Mouse (Mus musculus): ENCODE data around the gene Tmem167b.
"Not testable (repeated sequence)": the region's sequence is repeated elsewhere in the genome, so short reads cannot be mapped to it uniquely, and the experiment has no call there.

Tmem167b gene

DNA sequence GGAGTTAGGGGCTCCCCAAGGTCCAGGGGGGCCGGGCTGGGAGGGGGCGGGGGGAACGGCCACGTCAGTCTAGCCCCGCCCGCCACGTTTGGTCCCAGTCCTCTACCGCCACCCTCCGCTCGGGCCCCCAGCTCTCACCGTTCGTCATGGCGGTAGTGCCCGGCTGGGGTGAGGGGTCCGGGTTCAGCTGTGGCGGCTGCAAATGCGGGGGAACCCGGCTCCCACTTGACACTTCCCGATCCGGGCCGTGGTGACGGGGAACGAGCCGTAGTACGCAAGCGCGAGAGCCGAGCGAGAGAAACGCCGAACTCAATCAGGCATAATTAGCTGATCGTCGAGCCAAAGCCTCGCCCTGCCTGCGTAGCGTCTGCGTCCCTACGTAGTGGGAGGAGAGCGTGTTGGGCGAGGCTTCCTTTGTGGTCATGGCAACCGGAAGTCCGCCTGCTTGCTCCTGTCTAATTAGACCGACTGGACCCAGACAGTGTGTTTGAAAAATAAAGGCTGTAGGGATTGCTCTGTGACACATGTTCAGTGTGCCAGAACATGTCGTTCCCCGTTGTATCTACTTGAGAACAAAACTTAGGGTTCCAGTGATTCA lies at the start of gene Tmem167b:
Gene Tmem167b, minus strand, starts transcription at position 334 of the 598 bp plus-strand sequence.
- DNase-seq (ENCODE audit: low spot score) = peak; percentile 93

GRCm38 (mm10) chr3:108608906-108609305 lies 46.6 kb upstream of the Tmem167b start:
- DNase-seq (ENCODE audit: low spot score) = no peak

GRCm38 (mm10) chr3:108591530-108592522 lies 29.6 kb upstream of the Tmem167b start:
- DNase-seq (ENCODE audit: low spot score) = no peak

DNA sequence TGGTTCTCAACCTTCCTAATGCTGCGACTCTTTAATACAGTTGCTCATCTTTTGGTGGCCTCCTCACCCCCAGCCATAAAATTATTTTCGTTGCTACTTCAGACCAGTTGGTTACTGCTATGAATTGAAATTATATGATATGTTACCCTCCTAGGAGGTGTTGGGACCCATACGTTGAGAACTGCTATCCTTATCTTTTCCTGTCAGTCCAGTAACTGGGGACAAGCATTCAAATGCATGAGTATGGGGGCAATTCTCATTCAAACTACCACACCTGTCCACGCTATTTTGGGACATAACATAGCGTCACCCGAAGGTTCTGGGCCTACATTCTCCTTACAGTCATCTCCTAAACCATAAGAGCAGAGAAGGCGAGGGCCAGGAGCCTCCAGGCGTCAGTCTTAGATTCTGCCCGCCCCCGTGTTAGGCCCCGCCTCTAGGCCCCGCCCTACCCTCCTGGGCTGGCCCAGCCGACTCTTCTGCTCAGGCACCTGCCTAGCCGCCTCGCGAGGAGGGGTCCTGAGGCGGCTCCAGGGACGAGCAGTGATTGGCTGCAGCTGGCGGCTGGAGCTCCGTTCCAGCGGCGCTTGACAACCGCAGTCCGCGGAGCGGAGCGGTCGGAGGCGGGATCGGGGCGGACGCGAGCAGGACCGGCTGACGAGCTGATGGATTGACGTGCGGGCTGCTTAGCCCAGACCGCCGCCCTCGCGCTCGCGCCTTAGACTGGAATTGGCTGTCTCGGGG lies 28.7 kb upstream of the Tmem167b start, which contains the start of gene Wdr47:
Gene Wdr47, plus strand, starts transcription at position 494 of the 744 bp plus-strand sequence.
- DNase-seq (ENCODE audit: low spot score) = peak; percentile 97

- no peak for DNase-seq (ENCODE audit: low spot score)
Observed at GRCm38 (mm10) chr3:108588446-108588845, 26.2 kb upstream of the Tmem167b start.

DNA sequence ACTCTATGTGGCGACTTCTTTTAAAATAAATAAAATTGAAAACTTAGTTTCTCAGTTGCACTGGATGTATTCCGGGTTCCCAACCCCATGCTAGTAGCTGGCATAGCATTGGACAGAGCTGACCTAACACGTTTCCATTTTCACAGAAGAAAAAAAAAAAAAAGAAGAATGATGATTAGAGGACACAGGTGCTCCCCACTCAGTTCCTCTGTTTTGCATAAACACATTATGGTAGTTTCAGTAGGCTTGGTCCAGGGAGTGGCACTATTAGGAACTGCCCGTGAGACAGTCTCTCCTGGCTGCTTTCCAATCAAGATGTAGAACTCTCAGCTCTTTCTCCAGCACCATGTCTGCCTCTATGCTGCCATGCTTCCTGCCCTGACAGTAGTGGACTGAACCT lies 22.3 kb upstream of the Tmem167b start:
- DNase-seq (ENCODE audit: low spot score) = no peak

DNA sequence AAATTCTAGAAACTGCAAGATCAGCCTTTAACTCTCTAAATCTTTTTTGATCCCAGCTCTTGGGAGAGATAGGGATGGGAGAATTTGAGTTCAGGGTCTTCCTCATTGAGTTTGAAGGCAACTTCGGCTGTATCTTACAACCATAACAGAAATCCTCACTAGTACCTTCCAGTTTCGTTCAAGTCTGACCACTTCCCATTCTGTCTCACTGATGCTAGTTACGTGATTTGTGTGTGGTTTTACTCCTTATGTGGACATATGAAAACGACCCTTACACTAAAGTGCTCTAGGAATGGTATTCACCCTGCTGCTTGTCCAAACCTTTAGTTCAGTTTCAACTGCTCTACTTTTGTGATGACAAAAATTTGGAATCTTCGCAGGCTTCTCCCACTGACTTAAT lies 11.8 kb upstream of the Tmem167b start:
- no peak for DNase-seq (ENCODE audit: low spot score)

- DNase-seq (ENCODE audit: low spot score) = no peak
Observed at GRCm38 (mm10) chr3:108572309-108573010, 10.2 kb upstream of the Tmem167b start.

- DNase-seq (ENCODE audit: low spot score) = peak; percentile 95
Observed at GRCm38 (mm10) chr3:108571443-108572294, 9.4 kb upstream of the Tmem167b start, which contains the start of gene Taf13. Gene Taf13, plus strand, starts transcription at chr3:108571698.

DNA sequence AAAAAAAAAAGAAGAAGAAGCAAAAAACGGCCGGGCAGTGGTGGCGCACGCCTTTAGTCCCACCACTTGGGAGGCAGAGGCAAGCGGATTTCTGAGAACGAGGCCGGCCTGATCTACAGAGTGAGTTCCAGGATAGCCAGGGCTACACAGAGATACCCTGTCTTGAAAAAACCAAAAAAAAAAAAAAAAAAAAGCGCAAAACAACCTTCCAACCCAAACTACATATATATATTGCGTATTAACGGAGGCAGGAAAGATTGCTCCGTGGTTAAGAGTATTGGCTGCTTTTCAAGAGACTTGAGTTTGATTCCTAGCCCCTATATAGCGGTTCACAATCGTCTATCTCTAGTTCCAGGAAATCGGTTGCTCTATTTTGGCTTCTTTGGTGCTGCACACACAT lies 8.5 kb upstream of the Tmem167b start:
- no peak for DNase-seq (ENCODE audit: low spot score)

DNA sequence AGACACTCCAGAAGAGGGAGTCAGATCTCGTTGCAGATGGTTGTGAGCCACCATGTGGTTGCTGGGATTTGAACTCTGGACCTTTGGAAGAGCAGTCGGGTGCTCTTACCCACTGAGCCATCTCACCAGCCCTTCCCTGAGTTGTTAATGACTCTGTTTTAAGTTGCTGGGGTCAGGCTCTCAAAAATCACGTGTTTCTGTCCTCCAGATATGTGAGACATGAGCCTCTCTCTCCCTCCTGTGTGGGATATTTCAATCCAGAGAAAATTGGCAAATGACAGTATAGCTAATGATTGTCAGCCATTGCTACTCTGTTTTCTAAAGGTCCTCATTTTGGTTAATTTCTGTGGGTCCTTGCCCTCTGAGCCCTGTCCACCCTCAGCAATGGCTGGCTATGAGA lies 7.4 kb upstream of the Tmem167b start:
- DNase-seq (ENCODE audit: low spot score) = not testable (repeated sequence)

DNA sequence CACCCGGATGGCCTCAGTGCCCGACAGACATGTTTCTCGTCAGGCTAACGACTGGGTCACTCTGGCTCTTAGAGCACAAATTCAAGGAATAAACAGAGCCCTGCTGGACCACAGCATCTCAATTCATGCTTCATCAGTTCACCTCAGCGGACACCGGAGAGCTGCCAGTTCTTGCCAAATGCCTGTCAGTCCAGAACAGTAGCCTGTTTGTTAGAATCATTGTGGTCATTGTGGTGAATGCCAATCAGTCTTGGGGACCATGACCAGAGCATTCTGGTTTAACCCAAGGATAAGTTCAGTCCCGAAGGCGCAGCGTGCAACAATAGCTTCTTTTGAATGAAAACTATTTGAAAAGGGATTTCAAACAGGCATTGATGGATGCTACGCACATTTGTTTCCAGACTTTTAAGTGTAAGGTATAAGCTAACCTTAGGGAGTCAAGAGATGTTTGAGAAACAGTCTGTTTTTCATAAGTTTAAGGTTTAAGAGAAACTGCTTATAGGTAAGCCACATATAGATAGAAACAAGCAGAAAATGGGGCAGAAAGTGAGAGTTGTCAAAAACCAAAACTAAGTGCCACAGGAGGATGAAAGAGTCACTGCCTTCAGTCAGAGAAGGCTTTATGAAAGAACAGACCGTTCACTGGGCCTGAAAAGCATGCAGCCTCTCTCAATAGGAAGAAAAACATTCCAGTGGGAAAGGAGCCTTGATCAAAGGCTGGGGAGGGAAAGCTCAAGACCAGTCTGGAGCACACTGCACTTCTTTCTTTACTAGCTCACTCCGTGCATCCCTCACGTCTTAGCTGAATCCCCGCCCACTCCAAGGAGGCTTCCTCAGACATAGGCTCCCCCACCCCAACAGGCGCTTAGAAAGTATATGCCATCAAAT lies 6.0 kb upstream of the Tmem167b start:
- DNase-seq (ENCODE audit: low spot score) = no peak

GRCm38 (mm10) chr3:108563309-108563708 lies 1.0 kb upstream of the Tmem167b start:
- peak; percentile 69 for DNase-seq (ENCODE audit: low spot score)

GRCm38 (mm10) chr3:108562777-108563271 lies 558 bp upstream of the Tmem167b start:
- peak; percentile 11 for DNase-seq (ENCODE audit: low spot score)

- no peak for DNase-seq (ENCODE audit: low spot score)
Observed at GRCm38 (mm10) chr3:108557888-108558287, 4.4 kb downstream of the Tmem167b start.

DNA sequence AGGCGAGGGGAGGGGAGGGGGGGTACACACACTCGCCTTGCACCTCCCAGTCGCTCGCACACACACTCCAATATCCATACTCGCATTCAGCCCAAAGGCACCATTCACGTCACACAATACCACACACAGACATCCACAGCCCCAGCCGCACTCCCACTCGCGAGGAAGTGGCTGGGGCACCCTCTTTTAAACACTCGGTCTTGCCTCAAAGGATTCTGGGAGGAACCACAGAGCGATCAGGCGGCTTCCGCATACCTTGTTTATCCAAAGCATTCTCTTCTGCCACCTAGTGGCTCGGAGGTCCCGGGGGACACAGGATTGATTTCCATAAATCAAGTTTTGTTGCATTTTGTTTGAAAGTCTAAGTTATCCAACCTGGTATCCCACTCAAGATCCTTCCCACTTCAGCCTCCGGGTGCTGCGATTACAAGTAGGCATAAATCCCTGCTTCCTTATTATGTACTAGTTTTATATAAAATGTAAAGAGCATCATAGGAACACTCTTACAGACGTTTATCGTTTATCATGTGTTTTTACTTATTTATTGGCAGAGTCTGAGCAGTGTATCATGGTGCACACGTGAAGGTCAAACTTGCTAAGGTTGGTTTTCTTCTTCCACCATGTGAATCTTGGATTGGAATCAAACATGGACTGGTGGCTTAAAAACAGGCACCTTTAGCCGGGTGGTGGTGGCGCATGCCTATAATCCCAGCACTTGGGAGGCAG lies 7.5 kb downstream of the Tmem167b start:
- DNase-seq (ENCODE audit: low spot score) = peak; percentile 85

GRCm38 (mm10) chr3:108554111-108554561 lies 8.1 kb downstream of the Tmem167b start:
- no peak for DNase-seq (ENCODE audit: low spot score)

DNA sequence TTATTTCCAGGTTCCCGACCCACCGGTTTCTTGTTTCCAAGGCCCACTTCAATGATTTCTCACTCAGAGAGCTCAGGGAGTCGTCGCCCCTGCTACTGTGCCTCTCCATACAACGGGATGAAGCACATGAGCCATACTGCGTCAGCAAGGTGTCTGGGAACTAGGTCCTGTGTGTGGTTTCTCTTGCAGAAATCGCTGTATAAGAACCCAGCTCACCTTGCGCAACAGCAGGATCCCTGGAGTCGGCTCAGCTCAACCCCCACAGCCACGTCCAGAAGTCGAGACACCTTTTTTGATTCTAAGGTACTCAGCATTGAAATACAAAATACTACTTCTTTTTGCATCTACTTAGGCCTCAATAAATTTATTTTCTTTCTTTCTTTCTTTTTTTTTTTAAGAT lies 20.0 kb downstream of the Tmem167b start:
- DNase-seq (ENCODE audit: low spot score) = no peak

DNA sequence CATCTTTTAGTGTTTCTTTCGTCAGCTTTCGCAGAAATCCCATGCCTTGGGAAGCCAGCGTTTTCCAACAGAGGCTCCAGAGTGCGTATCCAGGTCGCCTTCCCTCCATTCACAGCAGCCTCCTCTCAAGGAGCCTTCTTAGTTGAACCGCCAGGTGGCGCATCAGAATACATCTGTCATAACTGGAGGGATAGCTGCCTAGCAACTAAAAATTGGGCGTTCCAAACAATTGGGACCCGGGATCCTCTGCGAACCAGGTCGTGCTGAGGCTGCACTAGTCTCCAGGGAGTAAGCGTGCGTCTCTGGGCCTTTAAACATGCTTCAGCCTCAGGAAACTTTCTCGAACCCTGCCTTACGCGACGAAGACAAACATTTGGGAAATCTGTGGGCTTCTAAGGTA lies 25.0 kb downstream of the Tmem167b start:
- DNase-seq (ENCODE audit: low spot score) = peak; percentile 81

Measured in ovary, postnatal 36 days (tissue).